Mouse (Mus musculus) layer of hippocampus, postnatal 36 days (tissue): Measurements from ENCODE around the gene Slc9a2. TPM values are rescaled to one million over a fixed set of nuclear protein-coding genes. Genes with fewer than 3 reads are reported as not detected.
"Not testable (repeated sequence)": the region's sequence is repeated elsewhere in the genome, so short reads cannot be mapped to it uniquely, and the experiment has no call there.

Experiments
- DNase-seq, 2 experiments: peaks; one replicate each; pipeline ENCODE4 v3.0.0; 2022
- total RNA-seq, 2 experiments: library from RNA; stranded (reverse); gene quantifications; 2 replicates each; pipeline ENCODE4 v1.2.3; 2021

Gene Slc9a2
- total RNA-seq, 2 experiments from 2014 or later, result 25.1 to 28.4 TPM

DNA sequence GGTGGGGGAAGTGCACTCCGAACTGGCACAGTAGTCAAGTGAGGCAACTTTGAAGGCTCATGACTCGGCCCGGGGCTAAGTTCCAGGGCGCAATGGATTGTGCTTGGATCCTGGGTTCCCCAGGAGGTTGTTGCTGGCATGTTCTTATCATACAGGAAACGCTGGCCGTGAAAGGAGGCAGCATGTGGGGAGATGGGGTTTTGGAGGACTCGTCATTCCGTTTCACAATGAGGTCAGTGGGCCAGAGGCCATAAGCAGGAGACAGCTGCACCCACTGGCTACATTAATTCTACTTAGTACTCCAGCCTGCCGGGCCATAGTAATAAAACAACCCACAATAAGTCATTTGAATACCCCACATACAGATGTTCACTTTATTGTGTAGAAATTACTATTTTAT lies 34.6 kb downstream of the Slc9a2 start:
- DNase-seq, result no peak

DNA sequence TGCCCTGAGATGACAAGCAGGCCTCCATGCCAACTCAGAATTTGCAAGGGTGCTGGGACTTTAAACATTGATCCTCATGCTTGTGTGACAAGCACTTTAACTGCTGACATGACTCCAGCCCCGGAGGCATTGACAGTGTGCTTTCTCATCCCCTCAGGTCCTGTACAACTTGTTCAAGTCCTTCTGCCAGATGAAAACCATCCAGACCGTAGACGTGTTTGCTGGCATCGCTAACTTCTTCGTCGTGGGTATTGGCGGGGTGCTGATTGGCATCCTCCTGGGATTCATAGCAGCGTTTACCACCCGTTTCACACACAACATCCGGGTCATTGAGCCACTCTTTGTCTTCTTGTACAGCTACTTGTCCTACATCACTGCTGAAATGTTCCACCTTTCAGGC lies 45.7 kb downstream of the Slc9a2 start:
- no peak for DNase-seq

DNA sequence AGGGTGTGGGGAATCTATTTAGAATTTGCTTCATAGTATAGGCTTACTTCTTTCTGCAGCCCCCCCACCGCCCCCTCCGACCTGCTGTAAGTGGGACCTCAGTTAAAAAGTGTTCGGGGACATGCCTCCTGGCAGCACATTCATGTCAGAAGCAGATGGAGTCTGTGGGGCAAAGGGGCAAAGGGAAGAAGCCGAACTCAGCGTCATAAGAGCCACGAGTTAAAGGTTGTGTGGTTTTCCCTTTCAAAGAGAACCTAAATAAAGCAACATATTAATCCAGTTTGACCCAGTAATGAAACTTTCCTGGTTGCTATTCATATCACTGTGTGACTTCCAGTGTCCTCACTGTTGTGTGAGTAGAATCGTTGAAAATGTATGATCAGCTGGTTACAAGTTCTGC lies 47.0 kb downstream of the Slc9a2 start:
- no peak for DNase-seq

DNA sequence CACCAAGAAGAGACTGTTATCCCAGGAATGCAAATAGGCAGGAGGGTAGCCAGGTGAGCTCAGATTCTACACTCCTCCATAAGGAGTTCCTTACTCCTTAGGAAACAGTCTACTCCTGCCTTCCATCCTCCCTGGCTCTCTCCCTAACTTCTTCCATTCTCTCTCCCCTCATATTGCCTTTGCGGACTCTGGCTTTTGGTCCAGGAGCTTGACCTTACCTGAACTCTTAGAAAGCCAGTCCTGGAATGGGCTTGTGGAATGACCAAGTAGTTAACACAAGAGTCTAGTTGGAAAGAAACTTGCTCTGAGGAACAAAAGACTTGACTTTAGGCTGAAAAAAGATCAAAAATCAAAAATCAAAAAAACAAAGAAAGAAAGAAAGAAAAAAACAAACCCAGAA lies 48.3 kb downstream of the Slc9a2 start:
- DNase-seq, result no peak

DNA sequence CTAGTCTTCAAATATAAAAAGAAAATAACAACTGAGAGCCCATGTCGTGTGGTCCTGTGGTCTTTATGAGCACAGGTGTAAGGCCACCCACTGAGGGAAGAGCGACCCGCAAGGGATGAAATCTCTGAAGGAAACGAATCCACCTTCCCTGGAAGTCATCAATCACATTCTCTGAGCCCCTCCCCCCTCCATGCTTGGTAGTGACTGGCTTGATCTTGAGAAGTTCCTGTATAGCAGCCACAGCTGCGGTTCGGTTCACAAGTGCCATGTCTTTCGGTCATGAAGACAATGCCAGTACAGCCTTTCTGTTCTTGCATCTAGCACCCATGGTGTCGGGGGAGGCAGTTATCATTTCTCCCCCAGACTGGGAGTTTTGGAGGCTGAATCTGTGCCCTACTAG lies 57.3 kb downstream of the Slc9a2 start:
- no peak for DNase-seq

DNA sequence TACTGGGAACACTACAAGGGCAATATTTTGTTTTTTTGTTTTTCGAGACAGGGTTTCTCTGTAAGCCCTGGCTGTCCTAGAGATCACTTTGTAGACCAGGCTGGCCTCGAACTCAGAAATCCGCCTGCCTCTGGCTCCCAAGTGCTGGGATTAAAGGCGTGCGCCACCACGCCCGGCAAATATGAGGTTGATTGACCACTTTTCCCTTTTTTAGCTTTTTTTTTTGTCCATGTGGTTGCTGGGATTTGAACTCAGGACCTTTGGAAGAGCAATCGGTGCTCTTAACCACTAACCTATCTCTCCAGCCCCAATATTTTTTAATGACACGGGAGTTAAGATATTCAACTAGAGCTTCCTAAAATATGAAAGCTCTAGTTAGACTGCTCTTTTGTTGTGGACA lies 57.9 kb downstream of the Slc9a2 start:
- DNase-seq, result not testable (repeated sequence)

DNA sequence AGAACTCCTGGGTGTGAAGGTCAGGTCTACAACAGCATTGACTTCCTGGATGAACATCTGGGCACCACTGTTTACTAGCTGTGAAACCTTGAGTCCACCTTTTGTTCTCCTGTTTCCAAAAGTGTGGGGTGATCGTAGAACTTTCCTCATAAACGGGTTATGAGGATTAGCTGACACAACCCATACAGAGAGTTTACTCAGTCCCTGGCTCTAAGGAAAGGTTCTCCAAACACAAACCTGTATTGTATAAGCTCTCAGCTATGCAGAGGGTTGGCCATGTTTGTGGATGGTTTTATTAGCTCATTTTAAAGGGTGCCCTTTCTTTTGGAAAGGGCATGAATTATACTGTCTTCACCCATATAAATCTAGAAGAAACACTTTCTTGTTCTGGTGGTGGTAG lies 60.4 kb downstream of the Slc9a2 start:
- no peak for DNase-seq

DNA sequence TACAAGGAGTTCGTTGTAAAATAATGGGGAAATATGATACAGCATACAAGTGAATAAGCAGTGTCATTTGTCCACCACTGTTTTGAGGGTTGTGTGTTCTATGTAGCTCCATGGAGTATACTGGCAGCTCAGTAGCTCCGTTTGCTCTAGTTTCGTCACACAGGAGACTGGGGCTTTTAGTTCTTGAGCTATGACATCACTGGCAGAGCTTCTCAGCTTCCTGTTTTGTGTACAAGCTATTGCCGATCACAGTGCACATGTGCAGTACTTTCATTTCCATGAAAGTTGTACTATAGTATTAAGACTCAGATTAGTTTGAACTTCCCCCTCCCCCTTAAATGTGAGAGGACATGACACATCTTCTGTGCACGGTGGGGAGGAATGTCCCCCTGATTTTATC lies 65.7 kb downstream of the Slc9a2 start:
- no peak for DNase-seq

DNA sequence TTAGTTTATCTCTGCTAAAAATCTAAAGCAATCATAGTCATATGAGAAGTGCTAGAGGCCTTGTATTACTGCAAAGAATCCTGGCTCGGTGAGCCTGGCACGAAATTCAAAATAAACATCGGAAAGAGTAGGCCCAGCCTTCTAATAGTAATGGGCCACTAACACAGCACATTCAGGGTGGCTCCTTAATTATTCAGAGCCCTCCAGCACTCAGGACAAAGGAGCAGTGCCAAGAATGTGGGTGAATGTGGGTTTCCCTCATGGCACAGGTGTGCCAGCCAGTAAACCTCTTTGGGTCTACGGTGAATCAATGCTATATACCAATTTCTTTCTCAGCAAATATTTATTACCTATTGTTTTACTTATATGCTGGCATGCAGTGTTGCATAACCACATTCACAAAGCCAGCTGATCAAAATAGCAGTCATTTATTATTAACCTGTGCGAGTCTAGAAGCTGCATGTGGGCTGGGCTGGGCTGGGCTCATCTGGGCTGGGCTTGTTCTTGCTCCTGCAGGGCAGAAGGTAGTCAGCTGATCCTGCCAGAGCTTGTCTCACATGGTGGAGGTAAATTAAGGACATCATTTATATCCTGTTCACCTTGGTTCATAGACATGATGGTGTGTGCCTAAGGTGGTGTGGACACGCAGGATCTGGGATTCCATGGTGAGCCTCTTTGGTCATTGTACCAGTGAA lies 79.5 kb downstream of the Slc9a2 start:
- no peak for DNase-seq

DNA sequence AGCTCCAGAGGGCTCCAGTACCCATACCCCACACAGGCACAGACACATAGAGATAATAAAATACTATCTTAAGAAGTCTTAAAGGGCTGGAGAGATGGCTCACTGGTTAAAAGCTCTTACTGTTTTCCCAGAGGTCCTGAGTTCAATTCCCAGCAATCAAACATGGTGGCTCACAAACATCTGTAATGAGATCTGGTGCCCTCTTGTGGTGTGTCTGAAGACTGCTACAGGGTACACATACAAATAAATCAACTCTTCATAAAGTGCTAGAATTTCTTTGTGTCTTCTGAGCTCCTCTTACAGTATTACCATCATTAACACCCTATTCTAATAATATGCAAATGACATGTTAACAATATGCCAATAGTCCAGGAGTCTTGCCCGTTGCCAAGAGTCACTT lies 83.7 kb downstream of the Slc9a2 start:
- no peak for DNase-seq

DNA sequence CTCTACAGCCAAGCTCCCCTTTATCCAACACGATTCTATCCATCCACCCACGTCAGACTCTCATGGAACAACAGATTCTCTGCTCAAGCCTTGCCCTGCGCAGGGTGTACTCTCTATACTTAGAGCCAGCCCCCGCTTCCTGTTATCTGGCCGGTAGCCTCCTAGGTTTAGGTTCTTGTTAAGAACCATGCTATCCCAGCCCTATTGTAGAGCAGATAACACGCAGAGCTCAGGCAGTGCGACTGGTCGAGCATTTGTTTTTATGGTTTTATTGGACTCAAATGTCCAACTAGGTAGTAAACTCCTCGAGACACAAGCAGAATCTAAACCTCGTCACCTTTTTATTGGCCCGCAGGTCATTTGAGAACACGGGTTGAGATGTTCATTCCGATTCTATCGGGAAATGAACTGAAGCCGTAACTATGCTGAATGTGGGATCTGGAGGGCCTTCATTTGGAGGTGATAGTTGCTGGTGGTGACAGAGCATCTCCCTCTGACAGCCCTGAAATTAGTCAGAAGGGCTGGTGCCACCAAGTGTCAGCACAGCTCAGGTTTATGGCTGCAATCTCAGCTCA lies 84.4 kb downstream of the Slc9a2 start:
- no peak for DNase-seq

DNA sequence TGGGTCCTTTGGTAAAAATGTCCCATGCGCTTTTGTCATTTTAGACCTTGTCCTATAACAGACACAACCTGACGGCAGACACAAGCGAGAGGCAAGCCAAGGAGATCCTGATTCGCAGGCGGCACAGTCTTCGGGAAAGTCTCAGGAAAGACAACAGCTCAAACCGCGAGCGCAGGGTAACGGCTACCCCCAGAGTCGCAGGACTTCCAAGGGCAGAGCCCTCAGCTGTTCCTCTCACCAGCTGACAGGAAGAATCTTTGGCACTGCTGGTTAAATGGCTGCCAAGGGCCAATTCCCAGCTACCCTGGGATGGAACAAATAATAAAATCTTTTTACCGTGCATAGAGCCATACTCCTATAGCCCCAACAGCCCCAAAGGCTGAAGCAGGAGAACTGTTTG lies 85.1 kb downstream of the Slc9a2 start:
- no peak for DNase-seq

DNA sequence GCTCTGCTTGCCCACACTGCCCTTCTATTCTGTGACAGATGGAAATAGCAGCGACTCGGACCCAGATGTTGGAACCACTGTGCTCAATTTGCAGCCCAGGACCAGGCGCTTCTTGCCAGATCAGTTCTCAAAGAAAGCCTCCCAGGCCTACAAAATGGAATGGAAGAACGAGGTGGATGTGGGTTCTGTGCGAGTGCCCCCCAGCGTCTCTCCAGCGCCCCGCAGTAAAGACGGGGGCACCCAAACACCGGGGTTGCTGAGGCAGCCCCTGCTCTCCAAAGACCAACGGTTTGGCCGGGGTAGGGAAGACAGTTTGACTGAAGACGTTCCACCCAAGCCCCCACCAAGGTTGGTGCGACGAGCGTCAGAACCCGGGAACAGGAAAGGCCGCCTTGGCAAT lies 87.2 kb downstream of the Slc9a2 start:
- DNase-seq, result no peak

DNA sequence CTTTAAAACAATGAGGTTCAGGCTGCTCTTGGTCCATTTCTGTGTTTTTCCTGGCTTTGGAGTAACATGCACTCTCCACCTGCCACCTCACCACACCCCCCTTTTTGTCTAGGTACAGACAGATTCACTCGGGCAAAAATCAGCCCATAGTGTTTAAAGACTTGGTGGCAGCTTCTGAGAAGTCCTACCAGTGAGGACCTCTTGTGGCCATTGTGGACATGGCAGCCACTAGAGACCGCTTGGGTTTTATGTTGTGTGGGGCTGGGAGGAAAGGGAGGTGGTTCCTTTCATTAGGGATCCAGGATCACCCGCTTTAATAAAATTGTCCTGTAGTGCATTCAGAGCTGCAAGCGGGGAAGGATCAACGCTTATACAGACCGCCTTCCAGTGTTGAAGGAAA lies 88.2 kb downstream of the Slc9a2 start:
- peak; percentile 25 to 31 for DNase-seq

DNA sequence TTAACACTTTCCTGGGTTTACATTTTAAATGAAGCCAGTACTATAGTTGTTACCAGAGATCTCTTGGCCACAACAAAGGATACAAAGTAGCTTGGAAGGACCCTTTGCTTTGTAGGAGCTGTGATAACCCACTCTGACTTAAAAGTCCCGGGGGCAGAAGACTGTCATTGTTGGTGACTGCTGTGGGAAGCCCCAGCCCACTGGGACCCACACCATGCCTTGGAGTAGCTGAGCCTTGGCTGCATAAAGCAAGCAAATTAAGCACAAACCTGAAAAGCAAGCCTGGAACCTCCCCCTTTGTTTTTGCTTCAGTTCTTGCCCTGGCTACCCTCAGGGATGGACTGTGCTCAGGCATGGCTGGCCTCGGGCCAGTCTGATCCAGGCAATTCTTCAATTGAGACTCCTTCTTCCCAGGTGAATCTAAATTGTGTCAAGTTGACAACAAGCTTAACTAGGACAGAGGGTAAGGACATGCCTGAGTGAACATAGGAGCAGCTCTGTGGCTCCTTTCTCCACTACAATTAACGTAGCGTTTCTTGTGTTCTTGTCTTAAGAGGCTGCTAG lies 89.0 kb downstream of the Slc9a2 start:
- no peak for DNase-seq

DNA sequence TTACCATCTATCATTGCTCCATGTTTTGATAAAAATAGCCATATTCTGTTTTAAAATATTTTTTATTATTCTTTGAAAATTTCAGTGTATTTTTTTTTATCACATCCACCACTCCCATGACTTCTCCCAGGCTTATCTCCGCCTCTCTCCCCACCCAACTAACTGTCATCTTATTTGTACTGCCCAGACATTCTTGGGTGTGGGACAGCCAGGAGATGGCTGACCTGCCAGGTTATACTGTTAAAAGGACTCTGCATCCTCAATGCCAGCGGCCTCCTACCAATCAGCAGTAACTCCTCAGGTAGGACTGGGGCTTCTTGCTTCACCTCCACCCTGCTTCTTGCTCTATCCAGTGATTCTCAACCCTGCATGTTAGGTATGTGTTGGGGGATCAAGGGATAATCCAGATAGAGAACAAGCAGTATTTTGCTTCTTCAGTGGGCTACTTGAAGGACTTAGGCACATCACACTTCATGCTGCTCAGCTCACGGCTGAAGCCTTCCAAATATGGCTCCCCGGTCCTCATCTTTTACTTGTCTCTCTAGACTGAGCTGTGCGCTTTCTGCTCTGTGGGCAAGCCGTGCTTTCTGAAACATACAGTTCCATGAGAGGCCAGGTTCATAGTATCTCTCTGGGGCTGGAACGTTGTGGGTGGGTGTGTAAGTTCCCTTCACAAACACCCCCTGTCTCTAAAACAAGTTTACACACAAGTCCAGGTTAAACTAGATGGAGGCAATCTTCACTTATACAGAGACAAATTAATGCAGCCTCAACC lies 91.0 kb downstream of the Slc9a2 start:
- no peak for DNase-seq

DNA sequence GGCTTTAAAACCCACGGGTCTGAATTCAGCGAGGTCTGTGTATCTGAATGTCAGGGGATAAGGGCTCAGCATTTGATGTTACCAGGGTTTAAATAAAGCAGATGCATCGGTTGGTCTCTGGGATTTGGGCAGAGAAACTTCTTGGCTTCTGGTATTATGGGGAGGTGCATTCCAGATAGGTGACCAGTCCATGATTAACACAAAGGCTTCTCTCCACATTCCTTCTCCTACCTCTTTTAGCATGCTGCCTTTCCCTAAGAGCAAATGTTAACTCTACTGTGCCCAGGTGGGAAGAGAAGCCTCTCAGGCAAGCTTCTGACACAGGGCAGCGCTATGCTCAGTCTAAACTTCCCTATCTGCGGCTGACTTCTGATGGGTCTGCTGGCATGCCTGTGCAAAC lies 92.9 kb downstream of the Slc9a2 start:
- DNase-seq, result no peak

DNA sequence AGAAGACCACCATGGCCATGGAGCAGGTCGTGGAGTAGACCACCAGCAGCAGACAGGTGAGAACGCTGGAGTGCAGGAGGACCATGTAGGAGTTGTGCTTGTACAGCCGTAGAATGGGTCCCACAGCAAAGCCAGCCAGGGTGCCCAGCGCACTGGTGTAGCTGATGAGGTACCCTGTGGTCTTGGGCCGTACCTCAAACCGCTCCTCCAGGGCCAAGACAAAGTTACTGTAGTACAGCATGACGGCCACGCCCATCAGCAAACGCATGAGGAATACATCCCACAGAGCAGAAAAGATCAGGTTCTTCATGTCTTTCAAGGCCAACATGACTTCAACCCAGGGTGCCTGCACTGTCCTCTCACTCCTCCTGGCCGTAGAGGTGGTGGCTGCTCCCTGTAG lies 93.7 kb downstream of the Slc9a2 start:
- DNase-seq, result no peak

DNA sequence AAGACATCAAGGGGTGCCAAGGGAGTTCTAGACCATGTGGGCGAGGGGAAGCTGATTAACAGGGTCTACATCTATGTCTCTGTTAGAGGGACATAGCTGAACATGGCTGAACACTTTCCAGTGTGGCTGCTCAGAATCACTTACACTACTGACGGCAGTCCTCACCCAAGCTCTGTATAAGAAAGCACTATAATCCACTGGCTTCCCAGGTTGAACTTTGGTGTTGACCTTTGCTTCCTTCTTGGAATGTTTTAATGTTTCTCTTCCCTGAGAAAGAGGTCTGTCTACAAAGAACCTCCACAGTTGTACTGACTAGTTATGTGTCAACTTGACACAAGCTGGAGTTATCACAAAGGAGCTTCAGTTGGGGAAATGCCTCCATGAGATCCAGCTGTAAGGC lies 95.7 kb downstream of the Slc9a2 start:
- no peak for DNase-seq

DNA sequence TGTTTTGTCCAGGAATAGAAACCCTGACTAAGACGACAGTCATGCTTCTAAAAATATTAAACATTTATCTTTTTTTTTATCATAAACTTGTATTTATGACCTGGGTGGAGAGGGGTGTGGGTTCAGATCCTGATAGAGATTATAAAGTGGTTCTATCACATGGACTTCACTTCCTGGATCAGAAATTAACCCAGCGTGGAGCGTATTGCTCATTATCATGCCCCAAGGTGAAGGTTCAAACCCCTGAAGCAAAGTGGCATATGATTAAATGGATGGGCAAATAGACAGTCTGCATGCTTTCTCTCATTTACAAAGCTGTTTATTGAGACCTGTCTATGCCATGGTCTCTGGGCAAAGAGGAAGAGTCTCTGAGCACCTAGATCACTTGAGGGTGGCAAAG lies 96.4 kb downstream of the Slc9a2 start:
- DNase-seq, result no peak

DNA sequence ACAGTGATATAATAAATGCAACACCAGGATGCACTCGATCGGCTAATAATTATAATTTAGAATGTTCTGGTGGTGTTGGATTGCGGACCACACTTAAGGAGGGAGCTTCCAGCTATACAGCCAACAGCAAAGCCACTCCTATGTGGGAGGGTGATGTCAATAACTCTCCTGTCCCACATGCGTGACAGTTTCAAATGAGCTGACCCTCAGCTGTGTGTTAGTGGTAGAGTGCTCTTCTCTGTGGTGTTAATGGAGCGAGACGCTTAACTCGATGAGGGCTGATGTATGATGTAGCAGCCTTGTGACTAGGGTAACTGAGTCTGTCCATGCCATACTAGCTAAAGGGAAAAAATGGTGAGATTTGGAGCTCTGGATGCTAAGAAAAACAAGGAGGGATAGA lies 103.1 kb downstream of the Slc9a2 start:
- DNase-seq, result no peak

DNA sequence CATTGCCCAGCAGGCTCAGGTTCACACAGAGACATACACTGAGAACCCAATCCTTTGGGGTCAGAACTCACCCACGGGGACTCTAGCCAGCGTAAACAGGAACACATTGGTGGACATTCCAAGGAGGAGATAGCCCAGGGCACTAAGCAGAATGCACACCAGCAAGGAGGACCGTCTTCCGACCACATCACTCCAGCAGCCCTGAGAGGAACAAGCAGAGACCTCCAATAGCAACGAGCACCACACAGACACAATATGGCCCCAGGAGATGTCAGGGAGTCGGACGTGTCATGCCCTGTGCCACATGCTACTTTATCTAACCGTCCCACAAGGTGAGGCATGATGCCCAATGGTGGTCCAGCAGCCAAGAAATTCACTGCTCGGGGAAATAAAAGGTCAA lies 103.9 kb downstream of the Slc9a2 start:
- no peak for DNase-seq

DNA sequence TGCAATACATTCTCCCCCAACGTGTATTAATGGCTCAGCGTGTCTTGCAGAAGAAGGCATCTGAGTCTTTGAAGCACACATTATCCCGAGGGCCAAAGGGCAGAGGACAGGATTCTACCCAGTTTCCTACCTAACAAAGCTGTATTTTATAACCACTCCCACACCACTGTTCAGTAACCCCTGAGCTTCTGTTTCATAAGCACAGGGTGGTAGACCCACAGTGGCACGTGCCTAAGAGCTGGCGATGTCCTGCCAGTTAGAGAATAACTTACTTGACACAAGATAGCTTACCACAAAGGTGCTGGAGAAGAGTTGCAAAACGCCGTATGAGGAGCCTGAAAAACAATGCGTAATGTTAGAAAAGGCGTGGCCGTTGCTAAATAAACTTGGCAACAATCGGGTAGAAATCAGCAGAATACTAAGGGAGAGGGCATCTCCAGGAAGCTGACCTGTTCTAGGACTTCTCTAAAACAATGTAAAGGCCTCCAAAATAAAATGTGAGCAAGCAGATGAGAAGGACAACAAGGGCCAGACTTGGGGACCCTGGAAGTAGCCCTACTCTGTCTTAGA lies 105.6 kb downstream of the Slc9a2 start:
- DNase-seq, result no peak
